Mouse (Mus musculus) B cell, adult 2 months (primary cell): Measurements from ENCODE around the gene Hist2h2ab.
"Not testable (repeated sequence)": the region's sequence is repeated elsewhere in the genome, so short reads cannot be mapped to it uniquely, and the experiment has no call there.

Experiments used
- DNase-seq, 2 experiments: peaks; one replicate each; pipeline ENCODE4 v3.0.0; 2022

Gene Hist2h2ab

DNA sequence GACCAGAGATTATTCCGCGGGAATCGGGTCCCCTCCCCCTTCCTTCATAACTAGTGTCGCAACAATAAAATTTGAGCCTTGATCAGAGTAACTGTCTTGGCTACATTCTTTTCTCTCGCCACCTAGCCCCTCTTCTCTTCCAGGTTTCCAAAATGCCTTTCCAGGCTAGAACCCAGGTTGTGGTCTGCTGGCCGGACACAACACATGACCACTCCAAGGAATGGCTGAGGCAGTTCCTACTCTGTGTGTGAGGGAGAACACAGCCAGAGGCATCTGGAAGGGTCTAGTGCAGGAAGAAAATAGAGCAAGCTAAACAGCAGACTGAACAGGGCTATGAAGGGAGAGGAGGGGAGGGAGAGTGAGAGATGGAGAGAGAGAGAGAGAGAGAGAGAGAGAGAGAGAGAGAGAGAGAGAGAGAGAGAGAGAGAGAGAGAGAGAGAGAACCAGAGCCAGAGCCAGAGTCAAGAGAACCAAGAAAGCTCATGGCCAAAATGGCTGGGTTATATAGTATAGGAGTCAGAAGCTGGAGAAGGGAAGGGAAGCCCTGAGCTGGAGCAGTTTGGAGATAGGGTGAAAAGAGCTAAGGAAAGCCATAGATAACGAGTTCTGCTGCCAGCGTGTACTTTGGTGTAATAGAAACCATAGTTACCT, 20.9 kb upstream of the Hist2h2ab start:
- DNase-seq: not testable (repeated sequence)

DNA sequence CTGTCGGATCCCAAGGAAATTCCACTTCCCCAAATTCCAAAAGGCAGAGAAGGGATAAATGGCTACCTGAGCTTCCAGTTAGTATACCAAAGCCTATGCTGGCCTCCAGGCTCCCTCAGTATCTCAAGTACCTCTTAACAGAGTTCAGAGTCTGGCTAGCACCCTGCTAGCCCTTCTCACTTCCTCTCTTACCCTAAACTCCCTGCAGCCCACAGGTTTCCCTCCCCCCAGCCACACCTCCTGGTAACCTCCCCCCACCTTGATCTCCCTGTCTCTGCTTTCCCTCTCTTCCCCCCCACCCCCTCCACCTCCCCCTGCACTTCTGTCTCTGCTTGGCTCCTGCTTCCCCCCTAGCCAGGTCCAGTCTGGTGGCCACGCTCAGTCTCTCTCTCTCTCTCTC, 19.9 kb upstream of the Hist2h2ab start:
- DNase-seq: peak in 1 of 2 experiments; percentile 41

DNA sequence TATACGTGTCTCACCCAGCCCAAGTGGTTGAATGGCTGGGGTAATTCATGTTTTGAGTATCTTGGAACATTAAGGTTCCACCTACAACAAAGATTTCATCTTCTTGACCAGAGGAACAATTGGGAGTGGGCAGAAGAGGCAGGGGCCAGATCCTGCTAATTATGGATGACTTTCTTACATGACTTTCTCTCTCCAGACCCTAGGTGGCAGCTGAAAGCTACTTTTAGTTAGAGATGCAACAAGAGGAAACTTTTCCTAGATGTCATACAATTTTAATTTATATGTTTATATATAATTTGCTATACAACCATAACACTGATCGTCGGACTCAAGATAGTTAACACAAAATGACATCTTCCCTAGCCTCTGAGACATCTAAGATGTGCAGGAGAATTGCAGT, 11.8 kb upstream of the Hist2h2ab start:
- no peak for DNase-seq

DNA sequence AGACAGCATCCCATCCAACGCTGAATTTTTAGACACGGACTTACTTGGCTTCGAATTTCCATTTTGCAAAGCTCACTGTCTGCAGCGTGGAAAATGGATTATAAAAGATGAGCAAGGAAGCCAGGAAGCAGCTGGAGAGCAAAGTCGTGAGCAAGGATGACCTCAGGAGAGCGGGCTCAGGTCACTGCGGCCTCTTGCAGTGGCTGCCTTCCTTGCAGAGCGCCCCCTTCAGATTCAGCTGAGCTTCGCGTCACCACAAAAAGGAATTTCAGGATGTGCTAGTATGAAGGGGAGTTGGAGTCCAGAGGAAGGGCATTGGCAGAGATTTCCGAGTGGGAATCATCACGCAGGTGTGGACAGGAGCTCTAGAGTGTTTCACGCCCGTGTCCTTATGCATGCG, 10.4 kb upstream of the Hist2h2ab start:
- DNase-seq: no peak

DNA sequence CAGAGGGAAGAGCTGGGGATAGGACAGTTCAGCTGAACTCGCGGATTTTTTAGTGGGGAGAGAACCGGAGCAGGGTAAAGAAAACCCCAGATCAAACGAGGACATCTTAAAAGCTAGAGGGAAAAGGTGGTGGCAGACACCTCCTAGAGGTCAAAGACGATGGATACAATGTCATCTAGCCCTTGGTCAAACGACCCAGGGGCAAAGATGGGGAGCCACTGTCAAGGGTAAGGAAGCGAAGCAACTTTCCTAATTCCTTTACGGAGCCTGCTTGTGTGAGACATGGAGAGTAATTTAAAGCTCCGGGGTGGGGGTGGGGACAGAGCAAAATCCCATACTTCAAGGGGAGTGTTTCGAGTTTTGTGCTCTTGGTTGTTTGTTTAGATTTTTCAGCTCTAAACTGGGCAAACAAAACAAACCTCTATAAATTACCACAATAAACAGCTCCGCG, 449 bp upstream of the Hist2h2ab start:
- DNase-seq: peak; percentile 64

DNA sequence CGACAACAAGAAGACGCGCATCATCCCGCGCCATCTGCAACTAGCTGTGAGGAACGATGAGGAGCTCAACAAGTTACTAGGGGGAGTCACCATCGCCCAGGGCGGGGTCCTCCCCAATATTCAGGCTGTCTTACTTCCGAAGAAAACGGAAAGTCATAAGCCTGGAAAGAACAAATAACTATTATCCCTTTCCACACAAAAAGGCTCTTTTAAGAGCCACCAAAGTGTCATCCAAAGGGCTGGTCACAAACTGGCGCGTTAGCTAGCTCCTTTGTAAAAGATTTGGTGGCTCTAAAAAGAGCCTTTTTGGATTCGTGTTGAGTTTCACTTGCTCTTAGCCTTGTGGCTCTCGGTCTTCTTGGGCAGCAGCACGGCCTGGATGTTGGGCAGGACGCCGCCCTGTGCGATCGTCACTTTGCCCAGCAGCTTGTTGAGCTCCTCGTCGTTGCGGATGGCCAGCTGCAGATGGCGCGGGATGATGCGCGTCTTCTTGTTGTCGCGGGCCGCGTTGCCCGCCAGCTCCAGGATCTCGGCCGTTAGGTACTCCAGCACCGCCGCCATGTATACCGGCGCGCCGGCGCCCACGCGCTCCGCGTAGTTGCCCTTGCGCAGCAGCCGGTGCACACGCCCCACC, 583 bp downstream of the Hist2h2ab start:
- DNase-seq: not testable (repeated sequence)

DNA sequence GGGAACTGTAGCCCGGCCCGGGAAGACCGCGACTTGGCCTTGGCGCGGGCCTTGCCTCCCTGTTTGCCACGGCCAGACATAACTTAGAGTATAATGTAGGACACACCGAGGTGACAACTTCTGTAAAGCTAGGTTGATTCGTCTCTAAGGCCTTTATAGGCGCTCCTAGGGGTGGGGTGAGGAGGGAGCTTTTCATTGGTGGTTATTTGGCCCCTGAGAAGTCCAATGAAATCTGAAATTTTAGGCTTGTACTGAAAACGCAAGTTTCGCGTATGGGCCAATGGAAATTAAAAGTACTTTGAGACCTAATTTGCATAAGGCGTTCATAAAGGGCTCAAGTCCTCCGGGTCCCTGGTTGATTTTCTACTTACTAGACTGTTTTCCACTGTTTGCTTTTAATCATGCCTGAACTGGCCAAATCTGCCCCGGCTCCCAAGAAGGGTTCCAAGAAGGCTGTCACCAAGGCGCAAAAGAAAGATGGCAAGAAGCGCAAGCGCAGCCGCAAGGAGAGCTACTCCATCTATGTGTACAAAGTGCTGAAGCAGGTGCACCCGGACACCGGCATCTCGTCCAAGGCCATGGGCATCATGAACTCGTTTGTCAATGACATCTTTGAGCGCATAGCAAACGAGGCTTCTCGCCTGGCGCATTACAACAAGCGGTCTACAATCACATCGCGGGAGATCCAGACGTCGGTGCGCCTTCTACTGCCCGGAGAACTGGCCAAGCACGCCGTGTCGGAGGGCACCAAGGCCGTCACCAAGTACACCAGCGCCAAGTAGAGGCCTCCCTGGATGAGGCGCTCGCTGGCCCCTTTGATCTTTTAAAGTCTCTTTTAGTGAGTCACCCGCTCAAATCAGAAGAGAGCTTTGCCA, 1.3 kb downstream of the Hist2h2ab start, which contains the start of the genes Hist2h2ac and Hist2h2be:
Gene Hist2h2ac (minus strand): TSS at position 116 of the 875 bp plus-strand sequence.
Gene Hist2h2be (plus strand): TSS at position 355 of the 875 bp plus-strand sequence.
- peak; percentile 86 to 89 for DNase-seq

DNA sequence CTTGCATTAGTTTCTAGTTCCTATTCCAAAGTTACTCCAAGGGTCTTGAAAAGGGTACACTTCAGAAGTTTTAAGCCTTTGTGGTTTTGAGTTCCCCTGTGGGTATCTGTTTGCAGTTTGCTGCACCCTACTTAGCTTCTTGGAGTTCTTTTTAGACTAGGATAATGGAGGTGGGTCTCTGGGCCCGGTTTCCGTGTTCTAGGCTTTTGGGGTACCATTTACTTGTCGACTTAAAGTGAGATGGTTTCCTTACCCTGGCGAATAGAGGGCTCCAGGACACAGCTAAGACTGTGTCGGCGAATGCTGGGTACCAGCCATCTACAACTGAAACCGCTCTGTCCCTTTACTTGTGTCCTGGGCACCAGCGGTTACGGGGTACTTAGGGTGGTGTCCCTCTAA, 2.0 kb downstream of the Hist2h2ab start:
- no peak for DNase-seq

DNA sequence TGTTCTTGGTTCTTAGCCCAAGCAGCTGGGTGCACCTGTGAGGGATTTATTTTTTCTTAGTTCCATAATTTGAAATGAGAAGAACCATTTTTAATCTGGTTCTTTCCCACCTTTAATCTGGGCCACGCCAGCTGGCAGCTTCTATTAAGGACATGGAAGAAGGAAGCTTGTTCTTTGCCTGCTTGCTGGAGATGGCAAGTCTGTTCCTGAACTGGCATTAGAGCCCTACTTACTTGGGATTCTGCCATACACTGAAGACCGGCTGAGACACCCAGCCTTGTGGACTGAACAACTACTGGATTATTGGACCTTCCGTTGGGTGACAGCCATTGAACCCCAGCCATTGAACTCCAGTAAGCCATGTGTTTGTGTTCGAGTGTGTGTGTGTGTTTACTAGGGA, 3.1 kb downstream of the Hist2h2ab start:
- no peak for DNase-seq

DNA sequence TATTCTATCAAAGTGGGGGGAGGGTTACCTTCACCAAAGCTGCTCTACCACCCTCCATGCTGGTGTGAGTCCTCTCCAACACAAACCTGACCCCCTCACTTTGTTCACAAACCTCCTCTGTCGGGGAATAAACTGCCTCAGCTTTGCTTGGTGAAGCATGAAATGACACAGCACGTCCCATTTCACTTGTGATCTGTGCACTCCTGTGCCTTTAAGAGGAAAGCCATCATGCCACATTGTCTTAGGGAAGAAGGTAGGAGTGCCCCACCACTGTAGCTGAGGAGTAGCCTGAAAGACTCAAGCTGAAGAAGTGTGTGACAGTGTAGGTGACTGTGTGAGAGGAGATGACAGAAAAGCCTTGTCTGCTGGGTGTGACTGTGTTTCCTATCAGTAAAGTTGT, 5.8 kb downstream of the Hist2h2ab start:
- no peak for DNase-seq

DNA sequence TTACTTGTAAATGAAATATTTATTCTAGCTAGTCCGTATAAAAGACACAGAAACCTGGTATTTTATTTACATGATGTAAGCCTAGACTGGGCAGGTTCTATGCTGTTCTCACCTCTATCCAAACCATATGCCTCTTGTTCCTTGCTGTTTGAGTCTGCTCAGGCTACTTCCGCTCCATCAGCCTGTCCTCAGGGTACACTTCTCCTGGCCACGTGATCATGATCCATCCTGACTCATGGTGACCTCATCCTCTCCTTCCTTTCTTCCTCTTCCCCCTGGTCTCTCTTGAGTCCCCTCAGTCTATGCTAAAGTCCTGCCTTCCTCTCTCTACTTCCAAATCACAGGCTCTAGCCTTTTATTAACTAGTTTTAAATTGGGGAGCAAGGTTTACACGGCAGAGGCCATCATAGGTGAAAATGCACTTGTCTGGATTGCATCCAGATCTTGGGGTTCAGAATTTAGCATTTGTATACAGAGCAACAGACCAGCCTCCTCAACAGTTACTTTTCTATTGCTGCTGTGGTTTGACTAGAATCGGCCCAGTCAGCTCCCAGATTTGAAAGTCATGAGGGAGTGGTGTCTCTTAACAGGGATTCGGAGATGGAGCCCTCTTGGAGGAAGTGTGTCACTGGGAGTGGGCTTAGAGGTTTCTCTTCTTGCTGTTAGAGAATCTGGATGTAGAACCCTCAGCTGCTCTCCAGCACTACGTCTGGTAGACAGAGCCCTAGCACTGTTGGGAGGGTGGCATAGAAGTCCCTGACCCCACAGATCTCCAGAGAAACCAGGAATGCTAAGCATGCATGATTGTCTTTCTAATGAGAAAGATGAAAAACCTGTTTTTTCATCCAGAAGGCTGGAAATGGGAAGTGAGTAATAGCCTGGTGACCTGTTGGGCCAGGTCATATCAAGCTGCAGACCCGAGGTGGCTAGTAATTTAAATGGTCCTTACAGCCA, 7.3 kb downstream of the Hist2h2ab start:
- no peak for DNase-seq

DNA sequence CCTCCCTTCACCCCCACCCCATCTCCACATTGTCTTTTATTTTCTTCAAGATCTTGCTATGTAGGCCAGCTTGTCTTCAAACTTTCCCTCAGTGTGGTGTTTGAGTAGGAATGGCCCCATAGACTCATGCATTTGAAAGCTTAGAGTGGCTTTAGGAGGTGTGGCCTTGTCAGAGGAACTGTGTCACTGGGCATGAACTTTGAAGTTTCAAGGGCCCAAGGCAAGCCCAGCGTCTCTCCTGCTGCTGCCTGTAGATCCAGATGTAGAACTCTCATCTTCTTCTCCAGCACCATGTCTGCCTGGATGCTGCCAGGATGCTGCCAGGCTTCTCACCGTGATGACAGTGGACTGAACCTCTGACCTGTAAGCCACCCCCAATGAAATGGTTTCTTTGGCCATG, 9.2 kb downstream of the Hist2h2ab start:
- DNase-seq: no peak

DNA sequence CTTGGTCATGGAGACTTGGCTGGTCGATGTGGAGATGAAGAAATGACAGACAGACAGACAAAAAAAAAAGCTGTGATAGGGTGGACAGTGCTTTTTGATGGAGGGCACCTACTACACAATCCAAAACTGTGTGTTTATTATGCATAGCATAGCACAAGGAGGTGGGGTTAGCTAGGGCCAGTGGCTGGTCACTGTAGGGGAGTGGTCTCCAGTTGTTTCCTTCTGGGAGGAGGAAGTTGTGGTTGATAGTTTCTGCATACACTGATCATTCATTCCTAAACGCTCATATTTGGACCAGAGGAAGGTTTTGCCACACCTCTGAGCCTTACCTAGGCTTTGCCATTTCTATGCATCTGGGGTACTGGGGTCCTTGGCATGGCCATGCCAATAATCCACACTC, 10.7 kb downstream of the Hist2h2ab start:
- DNase-seq: no peak

DNA sequence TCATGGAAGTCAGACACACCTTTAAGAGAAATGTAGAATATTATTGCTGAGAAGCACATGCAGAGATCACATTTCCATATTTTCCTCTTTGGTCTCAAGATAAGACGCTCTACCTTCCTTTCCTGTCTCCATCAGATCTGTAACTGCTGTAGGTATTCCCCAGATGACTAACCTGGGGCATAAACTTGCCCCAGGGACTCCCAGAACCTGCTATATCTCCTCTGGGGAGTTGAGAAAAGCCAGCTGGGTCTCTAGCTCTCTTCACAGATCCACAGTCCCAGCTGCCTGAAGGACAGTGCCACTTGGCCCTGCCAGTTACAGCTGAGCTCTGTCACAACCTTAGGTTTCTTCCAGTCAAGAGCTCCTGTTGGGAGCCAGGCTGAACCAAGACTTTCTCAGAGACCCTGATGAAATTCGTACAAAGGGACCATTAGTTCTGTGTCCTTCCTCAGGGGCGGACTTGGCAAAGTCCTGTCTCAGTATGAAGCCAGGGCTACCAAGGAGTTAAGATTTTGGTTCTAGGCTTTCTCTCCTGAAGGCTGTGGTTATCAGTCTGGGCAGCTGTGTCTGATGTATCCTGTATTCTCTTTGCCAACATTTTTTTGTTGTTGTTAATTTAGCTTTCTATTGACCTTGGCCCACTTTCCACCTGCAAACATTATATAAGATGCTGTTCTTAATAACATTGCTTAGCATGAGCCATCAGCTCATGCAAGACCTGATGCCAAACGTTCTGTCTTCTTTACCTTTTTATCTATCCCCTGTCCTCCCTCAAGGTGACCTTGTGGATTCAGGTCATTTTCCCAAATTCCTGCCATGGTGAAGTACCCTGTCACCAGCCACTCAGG, 11.5 kb downstream of the Hist2h2ab start:
- no peak for DNase-seq

DNA sequence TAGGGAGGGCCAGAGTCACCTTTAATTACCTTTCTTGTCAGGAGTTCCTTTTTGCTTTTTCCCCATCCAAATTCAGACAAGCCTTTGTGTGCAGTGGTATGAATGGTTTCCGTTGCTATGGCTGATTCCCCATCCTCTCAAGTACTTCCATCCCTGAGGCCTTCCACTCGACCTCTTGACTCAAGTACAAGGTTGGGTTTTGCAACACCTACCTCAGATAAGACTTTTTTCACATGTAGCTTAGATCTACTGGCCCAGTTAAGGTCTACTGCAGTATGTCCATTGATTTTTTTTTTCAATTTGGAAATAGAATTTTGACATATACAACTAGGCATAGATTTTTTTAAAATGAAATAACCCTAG, 12.1 kb downstream of the Hist2h2ab start:
- DNase-seq: no peak

DNA sequence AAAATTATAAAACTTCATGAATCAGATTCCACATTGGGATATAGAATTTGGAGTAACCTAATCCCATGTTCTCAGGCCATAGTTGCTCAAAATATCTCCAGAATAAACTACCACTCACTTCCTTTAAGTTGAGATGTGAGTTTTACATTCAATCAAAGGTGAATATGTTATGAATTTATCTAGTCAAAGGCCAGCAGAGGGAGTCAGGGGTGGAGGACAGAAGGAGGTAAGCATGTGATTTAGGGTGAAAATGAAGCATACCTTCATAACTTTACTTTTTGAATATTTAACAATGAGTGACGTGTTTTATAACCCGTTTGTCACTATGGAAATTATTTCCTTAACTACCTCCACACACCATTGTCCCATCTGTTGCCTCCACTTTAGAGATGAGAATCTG, 15.2 kb downstream of the Hist2h2ab start:
- peak in 1 of 2 experiments; percentile 23 for DNase-seq

DNA sequence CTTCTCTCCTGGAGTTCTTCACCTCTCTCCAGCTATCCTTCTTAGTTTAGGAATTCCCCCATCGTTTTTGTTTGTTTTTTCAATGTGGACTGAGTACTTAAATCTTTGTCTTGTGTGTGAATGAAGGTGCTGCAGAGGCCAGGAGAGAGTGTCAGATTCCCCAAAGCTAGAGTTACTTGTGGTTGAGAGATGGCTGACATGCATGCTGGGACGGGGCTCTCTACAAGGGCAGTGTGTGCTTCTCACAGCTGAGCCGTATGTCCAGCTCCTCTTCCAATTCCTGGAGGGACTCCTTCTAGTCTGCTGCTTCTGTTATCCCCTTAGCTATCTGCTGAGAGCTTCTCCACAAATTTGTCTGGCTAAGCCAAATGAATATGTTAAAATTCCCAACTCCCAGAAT, 16.2 kb downstream of the Hist2h2ab start:
- no peak for DNase-seq

DNA sequence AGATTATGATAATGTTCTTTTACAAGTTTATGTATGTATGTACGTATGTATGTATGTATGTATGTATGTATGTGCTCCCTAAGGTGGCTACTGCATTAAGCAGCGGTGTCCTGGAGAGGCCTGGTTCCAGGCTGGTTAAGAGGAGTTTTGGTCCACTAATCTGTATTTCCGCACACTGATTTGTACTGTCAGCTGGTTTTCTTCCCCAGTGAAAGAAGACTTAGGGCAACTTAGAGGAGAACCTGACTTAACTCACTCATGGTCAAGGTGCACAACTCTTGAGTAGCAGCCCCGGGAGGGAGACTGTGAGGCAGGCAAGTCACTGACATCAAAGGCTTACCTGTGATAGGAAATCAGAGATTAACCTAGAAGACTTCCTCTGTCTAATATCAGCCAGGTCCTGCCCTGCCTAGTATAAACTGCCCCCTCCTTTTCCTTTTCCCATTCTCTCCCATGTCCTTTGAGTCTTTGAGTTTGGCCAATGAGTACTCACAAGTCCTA, 17.2 kb downstream of the Hist2h2ab start:
- DNase-seq: no peak

DNA sequence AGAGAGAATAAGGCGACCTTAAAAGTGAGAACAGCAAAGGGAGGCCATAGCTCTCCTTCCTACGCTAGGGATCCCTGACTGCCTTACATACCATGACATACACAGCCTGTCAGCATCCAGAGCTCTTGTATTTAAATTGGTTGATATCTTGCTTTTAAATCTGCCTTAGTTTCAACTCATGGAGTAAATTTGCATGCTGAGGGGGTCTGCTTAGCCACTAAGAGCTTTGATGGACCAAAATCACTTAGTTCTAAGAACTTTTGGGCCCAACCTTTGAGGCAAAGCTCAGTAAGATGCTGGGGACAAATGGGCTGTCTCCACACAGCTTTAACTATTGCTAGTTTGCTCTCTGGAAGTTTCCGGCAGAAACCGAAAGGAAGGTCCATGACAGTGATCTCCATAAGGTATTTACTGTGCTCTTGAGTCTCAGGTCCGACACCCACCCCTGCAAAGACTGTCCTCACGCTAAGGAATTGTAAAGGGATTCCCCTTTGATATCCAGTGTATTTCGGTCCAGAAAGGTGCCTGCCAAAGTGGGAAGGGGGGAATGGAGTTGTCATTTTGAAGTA, 17.8 kb downstream of the Hist2h2ab start:
- no peak for DNase-seq

DNA sequence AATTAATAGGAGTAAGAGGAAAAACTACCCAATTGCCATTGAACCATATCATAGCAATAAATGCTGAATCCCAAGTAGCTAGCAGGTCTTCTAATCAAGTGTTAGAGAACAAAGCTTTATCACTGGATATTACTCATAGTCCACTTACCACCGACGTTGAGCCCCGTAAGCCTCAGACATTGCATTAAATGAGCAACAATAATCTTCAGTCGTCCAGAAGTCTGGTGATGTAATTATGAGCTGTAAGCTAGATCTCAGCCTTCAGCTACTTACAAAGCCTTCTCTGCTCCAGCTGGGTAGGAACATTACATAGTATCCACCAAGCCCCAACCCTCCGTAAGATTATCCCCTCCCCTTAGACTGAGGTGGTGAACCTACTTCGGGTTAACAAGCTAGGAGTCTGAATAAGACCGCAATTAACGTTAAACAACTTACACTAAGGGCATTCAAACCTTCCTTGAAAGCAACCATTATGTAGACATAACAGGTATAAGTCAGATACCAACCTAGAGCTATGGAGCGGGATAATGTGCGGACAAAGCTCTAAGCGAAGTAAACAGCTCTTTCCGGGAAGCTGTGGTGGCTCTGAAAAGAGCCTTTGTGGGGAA, 18.3 kb downstream of the Hist2h2ab start:
- peak in 1 of 2 experiments; percentile 3 for DNase-seq
